In genomic region chr4:71624771-71625170, GRCm38 (mm10) we compare ENCODE assay signal across 24 mouse cellular contexts.
DNase-seq lines count a peak whose midpoint lies in the region; ATAC-seq lines count a peak whose summit lies in the region.
"Had no signal": no experiment of that assay in that cellular context is flagged by ENCODE, and none has a peak within 500 bp of the region (broad histone marks: within the 10 kb centered on the region; RNA-seq: fewer than 3 reads in every experiment).

No protein-coding gene starts in this region.

- H3K36me3 ChIP-seq in kidney, embryonic 15.5 days = no peaks in the 10 kb centered on the region
- H3K36me3 ChIP-seq in intestine, embryonic 15.5 days = no peaks in the 10 kb centered on the region
- H3K36me3 ChIP-seq: embryonic facial prominence, embryonic 15.5 days; forebrain, embryonic 10.5 days; G1E; heart, embryonic 10.5 days; hindbrain, embryonic 13.5 days had no signal

- H3K4me1 ChIP-seq in kidney, embryonic 15.5 days = no peaks in the 10 kb centered on the region
- no peaks in the 10 kb centered on the region for H3K4me1 ChIP-seq in intestine, embryonic 15.5 days (replicated peaks)
- H3K4me1 ChIP-seq: embryonic facial prominence, embryonic 15.5 days; heart, embryonic 10.5 days had no signal

- H3K9me3 ChIP-seq in kidney, embryonic 15.5 days (replicated peaks) = no peaks in the 10 kb centered on the region
- H3K9me3 ChIP-seq in intestine, embryonic 15.5 days = no peaks in the 10 kb centered on the region
- H3K9me3 ChIP-seq: embryonic facial prominence, embryonic 15.5 days; G1E; heart, embryonic 10.5 days had no signal

- H3K4me3 ChIP-seq in kidney, embryonic 15.5 days (replicated peaks) = no peak overlapping the region
- H3K4me3 ChIP-seq in intestine, embryonic 15.5 days (replicated peaks) = no peak overlapping the region
- H3K4me3 ChIP-seq: embryonic facial prominence, embryonic 15.5 days; erythroblast, embryonic 14.5 days; forebrain, embryonic 10.5 days; gastrocnemius, adult 2 months; heart, embryonic 10.5 days; hindbrain, embryonic 13.5 days had no signal

- 0 out of 2 replicates have a peak, but pooled peaks have one; percentile 2 for ATAC-seq in kidney, embryonic 15.5 days (replicated peaks; ENCODE audit: low FRiP score)
- no peak for ATAC-seq in intestine, embryonic 15.5 days
- ATAC-seq: CD4-positive, CD25-positive, alpha-beta regulatory T cell, adult 4 months; forebrain, embryonic 14.5 days; hindbrain, postnatal 0 days had no signal

- peak; percentile 8 for DNase-seq in embryo, embryonic 10 days (ENCODE audit: low spot score)
- no peak for DNase-seq in embryo, embryonic 10.5 days (ENCODE audit: low spot score)
- DNase-seq in kidney, adult 8-10 months = no peak
- DNase-seq in retina, postnatal 1 day = peak; percentile 12
- no peak for DNase-seq in retina, embryonic 14.5 days (ENCODE audit: low spot score)
- DNase-seq: adrenal gland, postnatal 10 days; B cell, adult 2 months; cerebellum, adult 18-20 months; cerebellum, adult 9-11 months; cerebellum, postnatal 36 days; gastrocnemius, adult 2 months; gastrocnemius, postnatal 25 days; heart, postnatal 4 days had no signal

- no peak overlapping the region for H3K4me2 ChIP-seq in kidney, embryonic 15.5 days
- no peak overlapping the region for H3K4me2 ChIP-seq in intestine, embryonic 15.5 days (replicated peaks)
- H3K4me2 ChIP-seq: embryonic facial prominence, embryonic 15.5 days; hindbrain, embryonic 13.5 days had no signal

- 0 out of 2 replicates have a peak overlapping the region, but pooled peaks have one; percentile 32 for H3K27ac ChIP-seq in kidney, embryonic 15.5 days
- H3K27ac ChIP-seq in intestine, embryonic 15.5 days = no peak overlapping the region
- H3K27ac ChIP-seq: embryonic facial prominence, embryonic 15.5 days; forebrain, embryonic 10.5 days; gastrocnemius, adult 2 months; heart, embryonic 10.5 days; hindbrain, embryonic 13.5 days; hindbrain, postnatal 0 days had no signal

- 57% methylated on average over 2 of the region's 2 CpGs for WGBS in kidney, embryonic 15.5 days
- 38% methylated on average over 2 of the region's 2 CpGs for WGBS in intestine, embryonic 15.5 days

- H3K27me3 ChIP-seq in kidney, embryonic 15.5 days = no peaks in the 10 kb centered on the region
- no peaks in the 10 kb centered on the region for H3K27me3 ChIP-seq in intestine, embryonic 15.5 days (replicated peaks)
- H3K27me3 ChIP-seq: embryonic facial prominence, embryonic 15.5 days; hindbrain, embryonic 13.5 days had no signal

- no peak overlapping the region for H3K9ac ChIP-seq in kidney, embryonic 15.5 days
- H3K9ac ChIP-seq in intestine, embryonic 15.5 days = no peak overlapping the region
- H3K9ac ChIP-seq: embryonic facial prominence, embryonic 15.5 days; hindbrain, embryonic 13.5 days had no signal

Comparison
In these comparisons a context has a peak if more than half of its experiments do, and no peak if none do; other contexts are left out.
1. DNase-seq: peak in embryo, embryonic 10 days (single experiment) and retina, postnatal 1 day (single experiment); none in embryo, embryonic 10.5 days (single experiment), kidney, adult 8-10 months (0 of 2) and retina, embryonic 14.5 days (single experiment).